Mouse (Mus musculus): ENCODE data around the gene Oscar.

Gene Oscar

DNA sequence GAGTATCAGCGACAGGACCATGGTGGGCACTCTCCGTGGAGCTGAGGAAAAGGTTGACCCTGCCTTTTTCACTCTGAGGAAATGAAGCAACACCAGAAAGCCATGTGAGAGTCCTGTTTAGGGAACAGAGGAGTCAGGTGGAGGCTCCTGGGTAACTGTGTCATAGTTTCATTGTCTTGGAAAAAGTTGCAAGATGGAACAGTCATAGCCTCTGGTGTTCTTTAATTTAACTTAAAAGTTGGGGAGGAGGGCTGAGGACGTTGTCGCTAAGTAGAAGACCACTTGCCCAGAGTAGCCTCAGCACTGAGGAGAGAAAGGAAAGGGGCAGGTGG is at the start of gene Oscar:
Oscar (minus strand) TSS at position 101 of the 332 bp plus-strand sequence.
- no peak for DNase-seq

GRCm38 (mm10) chr7:3665215-3666114 is 49.5 kb upstream of the Oscar start, which contains the start of gene Leng1:
Gene Leng1 (minus strand): TSS chr7:3665840.
- DNase-seq: peak; percentile 95 to 98

DNA sequence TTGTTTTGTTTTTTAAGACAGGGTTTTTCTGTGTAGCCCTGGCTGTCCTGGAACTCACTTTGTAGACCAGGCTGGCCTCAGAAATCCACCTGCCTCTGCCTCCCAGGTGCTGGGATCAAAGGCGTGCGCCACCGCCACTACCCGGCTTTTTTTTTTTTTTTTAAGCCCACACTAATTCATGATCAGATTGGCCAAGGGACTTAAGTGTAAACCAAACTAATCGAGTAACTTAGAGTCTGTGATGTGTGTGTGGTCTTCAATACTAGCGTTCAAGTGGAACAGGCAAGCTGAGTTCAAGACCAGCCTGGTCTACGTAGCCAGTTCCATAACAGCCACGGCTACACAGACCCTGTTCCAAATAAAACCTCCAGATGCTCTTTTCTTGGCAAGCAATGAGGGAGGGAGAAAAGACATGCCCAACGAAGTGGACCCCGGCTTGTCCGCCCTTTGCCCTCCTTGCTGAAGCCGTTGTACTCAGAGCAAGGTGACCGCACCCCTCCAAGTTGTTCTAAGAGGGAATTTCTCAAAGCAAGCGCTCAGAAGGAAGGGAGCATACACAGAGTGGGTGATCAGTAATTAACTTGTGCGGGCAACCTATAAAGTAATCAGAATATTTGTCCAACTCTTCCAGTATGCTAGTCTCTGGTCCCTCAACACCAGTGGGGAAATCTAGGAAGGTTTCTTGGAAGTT is 48.7 kb upstream of the Oscar start:
- DNase-seq: no peak

GRCm38 (mm10) chr7:3658578-3658977 is 42.6 kb upstream of the Oscar start:
- DNase-seq: no peak

- DNase-seq: no peak
Measured at GRCm38 (mm10) chr7:3656966-3657365, 41.0 kb upstream of the Oscar start.

- DNase-seq: no peak
Measured at GRCm38 (mm10) chr7:3646641-3647040, 30.7 kb upstream of the Oscar start.

GRCm38 (mm10) chr7:3646188-3646587 is 30.2 kb upstream of the Oscar start:
- DNase-seq: no peak

DNA sequence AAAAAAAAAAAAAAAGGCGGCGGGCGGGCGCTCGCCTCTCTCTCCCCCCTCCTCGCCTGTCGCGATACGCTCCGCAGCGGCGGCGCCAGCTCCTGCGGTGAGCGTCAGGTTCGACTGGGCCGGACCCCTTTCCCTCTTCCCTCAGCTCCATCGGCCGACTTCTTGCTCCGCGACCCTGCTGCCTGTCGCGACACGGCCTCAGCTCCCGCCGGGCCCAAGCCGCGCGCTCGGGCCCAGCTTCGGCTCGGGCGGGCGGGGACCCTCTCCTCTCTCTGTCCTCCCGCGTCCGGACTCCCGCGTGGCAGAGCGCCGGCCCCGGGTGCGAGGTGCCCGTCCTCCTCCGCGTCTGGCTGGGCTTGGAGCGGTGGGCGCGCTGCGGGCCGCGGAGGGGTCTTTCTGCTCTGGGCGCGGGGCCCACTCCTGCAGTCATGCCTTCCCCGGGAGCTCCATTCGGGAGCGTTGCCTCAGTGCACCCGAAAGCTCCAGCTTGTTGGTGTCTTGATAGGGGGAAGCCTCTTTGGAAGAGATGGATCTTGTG is 29.6 kb upstream of the Oscar start:
- DNase-seq: no peak

DNA sequence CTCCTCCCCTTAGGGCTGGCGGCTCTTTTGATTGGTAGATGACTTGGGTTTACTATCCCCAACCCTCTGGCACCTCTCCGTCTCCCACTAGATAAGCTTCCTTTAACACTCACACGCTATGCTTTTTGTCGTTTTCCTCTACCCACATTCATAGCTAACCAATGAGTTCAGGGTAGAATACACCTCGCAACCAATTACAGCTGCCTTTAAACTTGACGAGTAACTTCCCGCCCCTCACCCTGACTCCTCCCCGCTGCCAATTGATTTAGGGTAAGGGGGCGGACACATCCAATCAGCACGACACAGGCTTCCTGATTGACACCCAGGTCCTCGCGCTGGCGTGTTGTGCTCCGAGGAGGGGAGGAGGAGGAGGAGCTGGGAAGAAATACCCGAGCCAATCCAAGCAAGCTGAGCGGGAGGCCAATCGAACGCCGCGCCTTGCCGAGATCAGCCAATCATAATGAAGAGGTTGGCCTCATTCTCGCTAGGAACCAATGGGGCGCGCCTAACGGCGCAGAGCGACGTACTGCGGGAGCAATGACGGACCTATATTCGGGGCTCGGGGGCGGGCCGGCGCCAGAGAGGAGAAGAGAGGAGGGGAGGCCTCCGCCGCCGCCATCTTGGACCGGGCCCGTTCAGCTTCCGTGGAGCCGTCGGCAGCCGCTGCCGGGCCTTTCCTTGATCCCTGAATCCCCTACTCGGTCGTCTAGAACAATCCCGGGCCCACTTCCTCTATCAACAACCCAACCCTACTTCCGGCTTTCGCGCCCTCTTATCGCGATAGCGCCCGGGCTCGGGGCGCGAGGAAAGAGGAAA is 28.9 kb upstream of the Oscar start, which contains the start of gene Cnot3:
Cnot3 (plus strand) TSS at position 597 of the 816 bp plus-strand sequence.
- peak; percentile 96 to 99 for DNase-seq

- DNase-seq: peak in 1 of 2 experiments; percentile 98
Measured at GRCm38 (mm10) chr7:3644348-3644671, 28.4 kb upstream of the Oscar start.

DNA sequence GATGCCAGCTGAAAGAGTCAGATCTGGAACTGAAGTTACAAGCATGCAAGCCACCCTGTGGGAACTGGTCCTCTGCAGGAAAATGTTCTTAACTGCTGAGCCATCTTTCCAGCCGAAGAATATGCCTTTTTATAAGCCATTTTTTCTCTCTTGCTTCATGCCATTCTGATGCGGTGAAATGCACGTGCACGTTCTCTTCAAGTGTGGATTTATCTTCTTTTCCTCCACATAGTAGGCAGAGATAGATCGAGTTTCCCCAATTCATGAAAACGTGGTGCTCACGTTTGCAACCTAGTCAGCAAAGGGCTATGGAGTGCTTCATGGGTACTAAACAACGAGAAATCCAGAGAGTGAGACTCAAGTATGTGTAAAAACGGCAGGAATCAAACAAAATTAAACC is 27.9 kb upstream of the Oscar start:
- no peak for DNase-seq

DNA sequence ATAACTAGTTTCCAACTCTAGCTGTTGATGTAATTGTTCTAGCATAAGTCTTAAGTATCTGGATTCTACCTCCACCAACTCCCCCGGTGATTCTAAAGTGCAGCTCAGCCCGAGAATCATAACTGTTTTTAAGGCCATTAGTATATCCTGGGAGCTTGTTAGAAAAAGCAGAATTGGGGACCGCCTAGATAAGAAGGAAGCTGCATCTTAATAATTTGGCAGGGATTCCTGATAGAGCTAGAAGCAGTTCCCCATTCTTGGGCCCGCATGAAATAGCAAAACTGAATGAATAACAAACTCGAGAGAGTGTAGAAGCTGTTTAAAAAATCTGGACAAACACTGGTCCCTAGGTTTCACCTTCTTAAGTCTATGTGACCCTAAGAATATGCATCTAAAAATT is 27.5 kb upstream of the Oscar start:
- no peak for DNase-seq

DNA sequence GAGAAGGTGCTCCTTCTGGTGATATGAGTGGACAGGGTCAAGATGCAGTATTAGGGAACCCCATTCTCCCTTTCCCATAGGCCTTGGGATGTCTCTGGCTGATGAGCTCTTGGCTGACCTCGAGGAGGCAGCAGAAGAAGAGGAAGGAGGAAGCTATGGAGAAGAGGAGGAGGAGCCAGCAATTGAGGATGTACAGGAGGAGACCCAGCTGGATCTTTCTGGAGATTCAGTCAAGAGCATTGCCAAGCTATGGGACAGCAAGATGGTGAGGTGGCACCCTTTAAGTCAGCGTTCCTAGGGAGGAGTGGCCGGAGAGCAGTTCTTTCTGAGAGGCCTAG is 14.5 kb upstream of the Oscar start:
- no peak for DNase-seq

GRCm38 (mm10) chr7:3629543-3630477 is 13.9 kb upstream of the Oscar start, which contains the start of the genes Tfpt and Prpf31:
Gene Tfpt (minus strand): TSS chr7:3629929.
Gene Prpf31 (plus strand): TSS chr7:3629985.
- peak; percentile 94 for DNase-seq

DNA sequence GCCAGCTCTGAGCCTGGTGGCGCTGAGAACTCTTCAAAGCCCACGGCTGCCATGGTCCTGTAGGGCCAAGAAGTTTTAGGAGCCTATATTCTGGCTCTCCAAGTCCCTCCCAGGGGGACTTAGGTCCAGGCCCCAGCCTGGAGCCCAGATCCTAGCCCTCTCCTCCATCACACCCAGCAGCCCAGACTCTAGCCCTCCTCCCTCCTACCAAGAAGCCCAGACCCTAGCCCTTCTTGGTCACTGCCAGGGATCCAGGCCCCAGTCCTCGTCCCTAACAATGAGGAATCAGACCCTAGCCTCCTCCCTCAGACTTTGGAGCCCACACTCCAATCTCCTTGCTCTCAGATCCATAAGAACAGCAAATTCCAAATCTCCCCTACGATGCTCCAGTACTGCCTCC is 13.1 kb upstream of the Oscar start:
- no peak for DNase-seq

DNA sequence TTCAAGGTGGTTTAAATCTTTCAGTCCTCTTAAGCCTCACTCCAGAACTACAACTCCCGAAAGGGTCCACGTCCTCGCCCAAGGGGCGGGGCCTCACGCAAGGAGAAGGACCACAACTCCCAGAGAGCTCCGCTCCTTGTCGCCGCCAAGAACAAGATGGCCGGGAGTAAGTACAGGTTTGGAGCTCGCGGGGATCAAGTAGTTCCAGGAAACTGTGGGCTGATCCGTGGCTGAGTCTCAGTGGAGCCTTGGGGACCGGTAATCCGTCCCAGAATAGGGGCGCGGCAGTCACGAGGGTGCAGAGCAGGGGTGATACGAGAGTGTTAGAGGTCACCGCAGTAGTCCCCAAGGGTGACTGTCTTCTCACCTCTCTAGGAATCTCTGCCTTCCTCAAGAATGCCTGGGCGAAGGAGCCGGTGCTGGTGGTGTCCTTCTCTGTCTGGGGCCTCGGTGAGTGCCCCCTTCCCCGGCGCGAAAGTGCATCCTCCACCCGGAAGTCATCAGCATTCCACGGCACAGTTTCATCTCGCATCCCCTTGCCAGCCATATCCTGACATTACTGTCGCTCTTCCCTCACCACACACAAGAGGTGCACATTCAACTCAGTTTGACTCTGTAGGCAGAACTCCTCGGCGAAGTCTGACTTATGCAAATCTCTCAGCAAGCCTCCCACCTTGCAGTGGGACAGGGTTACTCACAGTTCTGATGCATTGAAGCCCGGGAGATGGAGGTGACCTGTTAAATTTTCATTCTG is 1.5 kb upstream of the Oscar start, which contains the start of gene Ndufa3:
Ndufa3 (plus strand) TSS at position 132 of the 754 bp plus-strand sequence.
- DNase-seq: peak; percentile 90 to 95

- DNase-seq: peak in 1 of 2 experiments; percentile 70
Measured at GRCm38 (mm10) chr7:3616389-3617241, 658 bp upstream of the Oscar start.

DNA sequence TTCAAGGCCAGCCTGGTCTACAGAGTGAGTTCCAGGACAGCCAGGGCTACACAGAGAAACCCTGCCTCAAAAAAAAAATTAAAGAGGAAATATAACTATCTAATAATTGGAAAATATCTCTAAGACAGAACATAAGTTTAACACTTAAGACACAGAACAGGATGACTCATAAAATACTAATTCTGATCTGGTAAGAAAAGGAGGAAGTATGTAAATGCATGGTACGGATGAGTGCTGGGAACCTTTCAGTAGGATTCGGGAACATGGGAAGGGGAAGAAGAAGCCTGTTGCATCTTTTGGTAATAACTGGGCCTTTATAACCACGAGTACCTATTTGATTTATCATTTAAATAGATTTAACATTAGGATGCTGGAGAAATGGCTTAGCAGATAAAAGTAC is 1.9 kb downstream of the Oscar start:
- no peak for DNase-seq

DNA sequence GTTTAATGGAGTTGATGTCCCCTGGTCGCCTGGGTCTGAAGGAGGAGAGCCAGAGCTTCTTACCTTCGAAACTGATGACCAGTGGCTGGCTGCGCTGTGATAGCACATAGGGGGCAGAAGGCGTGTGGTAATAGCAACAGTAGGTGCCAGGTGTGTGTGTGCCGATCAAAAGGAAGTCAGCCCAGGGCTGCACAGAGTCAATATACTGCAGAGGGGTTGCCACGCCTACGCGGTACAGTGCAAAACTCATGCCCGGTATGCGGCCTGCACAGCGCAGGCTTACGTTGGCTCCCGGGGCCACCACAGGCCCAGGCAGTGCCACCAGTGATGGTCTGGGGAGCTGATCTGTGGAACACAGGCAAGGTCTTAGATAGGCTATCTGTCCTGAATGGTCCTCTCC is 5.0 kb downstream of the Oscar start:
- no peak for DNase-seq

DNA sequence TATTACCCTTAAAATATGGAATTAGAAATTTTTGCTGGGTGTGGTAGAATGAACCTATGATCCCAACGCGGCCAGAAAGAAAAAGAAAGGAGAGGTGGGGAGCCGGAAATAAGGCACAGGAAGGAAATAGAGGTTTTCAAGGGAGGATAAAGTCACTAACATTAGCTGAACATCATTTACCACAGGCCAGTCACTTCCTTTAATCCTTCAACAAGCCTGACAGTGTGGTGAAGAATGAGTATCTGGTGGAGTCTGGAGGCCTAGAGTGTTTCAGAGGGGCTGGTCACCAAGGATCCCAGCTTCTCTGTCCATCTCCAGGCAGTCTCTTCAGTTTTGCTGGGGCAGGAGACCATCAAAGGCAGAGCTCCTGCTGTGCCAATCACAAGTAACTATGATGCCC is 5.5 kb downstream of the Oscar start:
- no peak for DNase-seq

Data from cerebellum, adult 18-20 months (tissue).